Mouse (Mus musculus) neural tube, embryonic 15.5 days (tissue): Measurements from ENCODE around the gene Smyd3. TPM values are rescaled to one million over a fixed set of nuclear protein-coding genes. Genes with fewer than 3 reads are reported as not detected.

Experiments used
- ATAC-seq: fragments of 200-750 bp; cut with Nextera tagmentation; 2 replicates; pipeline ENCODE4 v1.8.0; 2017; ENCODE audit warnings: mild to moderate bottlenecking, moderate TSS enrichment, moderate library complexity; ENCODE audit not compliant: low FRiP score
- H3K27ac ChIP-seq: fragments of 300-500 bp; sonication (generic); replicated peaks from 2 replicates; pipeline ENCODE4 v1.5.1; 2015; ENCODE audit warnings: mild to moderate bottlenecking, inconsistent platforms
- H3K27me3 ChIP-seq: fragments of 300-500 bp; sonication (generic); replicated peaks from 2 replicates; pipeline ENCODE4 v1.6.1; 2015; ENCODE audit warnings: inconsistent platforms
- H3K36me3 ChIP-seq: fragments of 300-500 bp; sonication (generic); 2 replicates; pipeline ENCODE4 v1.6.1; 2015; ENCODE audit warnings: inconsistent platforms
- H3K4me1 ChIP-seq: fragments of 300-500 bp; sonication (generic); 2 replicates; pipeline ENCODE4 v1.6.1; 2015; ENCODE audit warnings: inconsistent platforms
- H3K4me2 ChIP-seq: fragments of 300-500 bp; sonication (generic); 2 replicates; pipeline ENCODE4 v1.6.1; 2015; ENCODE audit warnings: inconsistent platforms, mild to moderate bottlenecking, moderate library complexity
- H3K4me3 ChIP-seq: fragments of 300-500 bp; sonication (generic); replicated peaks from 2 replicates; pipeline ENCODE4 v1.5.1; 2015; ENCODE audit warnings: mild to moderate bottlenecking, inconsistent platforms
- H3K9ac ChIP-seq: fragments of 300-500 bp; sonication (generic); replicated peaks from 2 replicates; pipeline ENCODE4 v1.6.1; 2015; ENCODE audit warnings: mild to moderate bottlenecking, inconsistent platforms
- H3K9me3 ChIP-seq: fragments of 300-500 bp; sonication (generic); replicated peaks from 2 replicates; pipeline ENCODE4 v1.6.1; 2016; ENCODE audit warnings: inconsistent platforms
- WGBS: fragments of 180-500 bp; shearing (Covaris S2); methylation state at CpG from one replicate; pipeline ENCODE4 v1.1.7; 2015; ENCODE audit warnings: mixed read lengths; 5-methylcytosine and 5-hydroxymethylcytosine counted together
- polyA plus RNA-seq: library from polyadenylated mRNA; unstranded; fragments of >200 nt; fragmentation: Nextera tagmentation; extraction: Ambion mirVana; gene quantifications from 2 replicates; pipeline ENCODE4 v1.2.1, GENCODE M21; 2015

The Smyd3 gene
- polyA plus RNA-seq, 1 experiment from 2014 or later, result 26.0 TPM

GRCm38 (mm10) chr1:179104447-179104846 is 413.4 kb downstream of the Smyd3 start:
- 95% methylated on average over 8 of the region's 8 CpGs for WGBS
- Histone ChIP-seq H3K36me3 (no peaks in the 10 kb centered on the region), H3K9me3 (no peaks in the 10 kb centered on the region), H3K4me2 (no peak overlapping the region), H3K27ac (no peak overlapping the region), H3K4me1 (peaks cover 25% of the 10 kb centered on the region), H3K27me3 (peaks cover 5% of the 10 kb centered on the region; the same call in 1 of the 2 replicates), H3K4me3 (no peak overlapping the region), H3K9ac (no peak overlapping the region)
- ATAC-seq, result no peak

- no peak overlapping the region for H3K9ac ChIP-seq
- no peak for ATAC-seq
- no peak overlapping the region for H3K4me2 ChIP-seq
- no peak overlapping the region for H3K27ac ChIP-seq
- H3K36me3 ChIP-seq, result no peaks in the 10 kb centered on the region
- no peaks in the 10 kb centered on the region for H3K9me3 ChIP-seq
- H3K4me3 ChIP-seq, result no peak overlapping the region
- 73% methylated on average over 8 of the region's 8 CpGs for WGBS
- no peaks in the 10 kb centered on the region for H3K4me1 ChIP-seq
- no peaks in the 10 kb centered on the region; the same call in 1 of the 2 replicates for H3K27me3 ChIP-seq
These were observed 420.8 kb downstream of the Smyd3 start for GRCm38 (mm10) chr1:179096993-179097392.

GRCm38 (mm10) chr1:179096323-179096722 is 421.5 kb downstream of the Smyd3 start:
- WGBS, result 69% methylated on average over 5 of the region's 5 CpGs
- no peaks in the 10 kb centered on the region for H3K4me1 ChIP-seq
- no peak overlapping the region for H3K27ac ChIP-seq
- H3K9ac ChIP-seq, result no peak overlapping the region
- no peak overlapping the region for H3K4me2 ChIP-seq
- H3K36me3 ChIP-seq, result no peaks in the 10 kb centered on the region
- no peak overlapping the region for H3K4me3 ChIP-seq
- ATAC-seq, result no peak
- H3K9me3 ChIP-seq, result no peaks in the 10 kb centered on the region
- H3K27me3 ChIP-seq, result no peaks in the 10 kb centered on the region; the same call in 1 of the 2 replicates

- Histone ChIP-seq H3K4me1 (no peaks in the 10 kb centered on the region), H3K4me2 (no peak overlapping the region), H3K4me3 (no peak overlapping the region), H3K36me3 (no peaks in the 10 kb centered on the region), H3K9me3 (no peaks in the 10 kb centered on the region), H3K27me3 (no peaks in the 10 kb centered on the region), H3K9ac (no peak overlapping the region), H3K27ac (no peak overlapping the region)
- 89% methylated on average over 5 of the region's 5 CpGs for WGBS
- ATAC-seq, result no peak
These were observed 428.7 kb downstream of the Smyd3 start for GRCm38 (mm10) chr1:179089174-179089573.

GRCm38 (mm10) chr1:179087033-179087998 is 430.5 kb downstream of the Smyd3 start:
- Histone ChIP-seq H3K4me2 (no peak overlapping the region), H3K4me3 (no peak overlapping the region), H3K36me3 (no peaks in the 10 kb centered on the region), H3K9me3 (no peaks in the 10 kb centered on the region), H3K9ac (no peak overlapping the region), H3K27ac (no peak overlapping the region), H3K27me3 (no peaks in the 10 kb centered on the region), H3K4me1 (no peaks in the 10 kb centered on the region)
- 61% methylated on average over 6 of the region's 6 CpGs for WGBS
- no peak for ATAC-seq

- no peak for ATAC-seq
- WGBS, result 92% methylated on average over 7 of the region's 7 CpGs
These were observed 431.6 kb downstream of the Smyd3 start for GRCm38 (mm10) chr1:179086208-179086607.

GRCm38 (mm10) chr1:179083098-179083497 is 434.7 kb downstream of the Smyd3 start:
- Histone ChIP-seq H3K4me3 (no peak overlapping the region), H3K9me3 (no peaks in the 10 kb centered on the region), H3K36me3 (no peaks in the 10 kb centered on the region), H3K4me1 (no peaks in the 10 kb centered on the region), H3K27me3 (no peaks in the 10 kb centered on the region), H3K9ac (no peak overlapping the region), H3K4me2 (no peak overlapping the region), H3K27ac (no peak overlapping the region)
- ATAC-seq, result no peak
- 68% methylated on average over 5 of the region's 5 CpGs for WGBS

More at GRCm38 (mm10) chr1:179086208-179086607, 431.6 kb downstream of the Smyd3 start:
- H3K27me3 ChIP-seq, result no peaks in the 10 kb centered on the region
- no peak overlapping the region for H3K27ac ChIP-seq
- H3K36me3 ChIP-seq, result no peaks in the 10 kb centered on the region
- no peak overlapping the region for H3K9ac ChIP-seq
- H3K4me2 ChIP-seq, result no peak overlapping the region
- no peaks in the 10 kb centered on the region for H3K9me3 ChIP-seq
- no peaks in the 10 kb centered on the region for H3K4me1 ChIP-seq
- no peak overlapping the region for H3K4me3 ChIP-seq

- H3K9me3 ChIP-seq, result no peaks in the 10 kb centered on the region
- peaks cover 3% of the 10 kb centered on the region; the same call in 1 of the 2 replicates for H3K4me1 ChIP-seq
- WGBS, result 80% methylated on average over 7 of the region's 7 CpGs
- no peak for ATAC-seq
- no peak overlapping the region for H3K4me3 ChIP-seq
- H3K9ac ChIP-seq, result no peak overlapping the region
- H3K27ac ChIP-seq, result no peak overlapping the region
- no peaks in the 10 kb centered on the region for H3K36me3 ChIP-seq
- no peaks in the 10 kb centered on the region for H3K27me3 ChIP-seq
- no peak overlapping the region for H3K4me2 ChIP-seq
These were observed 444.0 kb downstream of the Smyd3 start for GRCm38 (mm10) chr1:179073846-179074245.

- Histone ChIP-seq H3K4me3 (no peak overlapping the region), H3K36me3 (no peaks in the 10 kb centered on the region), H3K4me1 (peaks cover 3% of the 10 kb centered on the region; the same call in 1 of the 2 replicates), H3K27me3 (no peaks in the 10 kb centered on the region), H3K9me3 (no peaks in the 10 kb centered on the region), H3K9ac (no peak overlapping the region), H3K4me2 (no peak overlapping the region), H3K27ac (no peak overlapping the region)
- 19% methylated on average over 11 of the region's 11 CpGs for WGBS
- ATAC-seq, result no peak; the same call in 1 of the 2 replicates
These were observed 444.7 kb downstream of the Smyd3 start for GRCm38 (mm10) chr1:179072935-179073654.

- peaks cover 3% of the 10 kb centered on the region; the same call in 1 of the 2 replicates for H3K4me1 ChIP-seq
- no peaks in the 10 kb centered on the region for H3K27me3 ChIP-seq
- 39% methylated on average over 1 of the region's 1 CpGs for WGBS
- H3K4me3 ChIP-seq, result no peak overlapping the region
- H3K9ac ChIP-seq, result no peak overlapping the region
- H3K27ac ChIP-seq, result no peak overlapping the region
- H3K36me3 ChIP-seq, result no peaks in the 10 kb centered on the region
- H3K4me2 ChIP-seq, result no peak overlapping the region
- ATAC-seq, result no peak
- H3K9me3 ChIP-seq, result no peaks in the 10 kb centered on the region
These were observed 445.4 kb downstream of the Smyd3 start for GRCm38 (mm10) chr1:179072406-179072805.

GRCm38 (mm10) chr1:179068990-179069389 is 448.9 kb downstream of the Smyd3 start:
- Histone ChIP-seq H3K9me3 (no peaks in the 10 kb centered on the region), H3K9ac (no peak overlapping the region), H3K27me3 (no peaks in the 10 kb centered on the region), H3K4me3 (no peak overlapping the region), H3K36me3 (no peaks in the 10 kb centered on the region), H3K4me2 (no peak overlapping the region), H3K27ac (no peak overlapping the region), H3K4me1 (peaks cover 3% of the 10 kb centered on the region; the same call in 1 of the 2 replicates)
- WGBS, result 85% methylated on average over 1 of the region's 1 CpGs
- no peak for ATAC-seq

GRCm38 (mm10) chr1:179065294-179065601 is 452.6 kb downstream of the Smyd3 start:
- no peak for ATAC-seq
- H3K27ac ChIP-seq, result no peak overlapping the region

More at GRCm38 (mm10) chr1:179065294-179065601, 452.6 kb downstream of the Smyd3 start:
- H3K4me2 ChIP-seq, result no peak overlapping the region
- WGBS, result 54% methylated on average over 2 of the region's 2 CpGs
- no peak overlapping the region for H3K4me3 ChIP-seq
- H3K4me1 ChIP-seq, result peaks cover 20% of the 10 kb centered on the region
- no peaks in the 10 kb centered on the region for H3K36me3 ChIP-seq
- H3K9me3 ChIP-seq, result no peaks in the 10 kb centered on the region
- no peak overlapping the region for H3K9ac ChIP-seq
- H3K27me3 ChIP-seq, result no peaks in the 10 kb centered on the region
